Mouse (Mus musculus): ENCODE measurements around the gene AC129217.1.

AC129217.1 gene

DNA sequence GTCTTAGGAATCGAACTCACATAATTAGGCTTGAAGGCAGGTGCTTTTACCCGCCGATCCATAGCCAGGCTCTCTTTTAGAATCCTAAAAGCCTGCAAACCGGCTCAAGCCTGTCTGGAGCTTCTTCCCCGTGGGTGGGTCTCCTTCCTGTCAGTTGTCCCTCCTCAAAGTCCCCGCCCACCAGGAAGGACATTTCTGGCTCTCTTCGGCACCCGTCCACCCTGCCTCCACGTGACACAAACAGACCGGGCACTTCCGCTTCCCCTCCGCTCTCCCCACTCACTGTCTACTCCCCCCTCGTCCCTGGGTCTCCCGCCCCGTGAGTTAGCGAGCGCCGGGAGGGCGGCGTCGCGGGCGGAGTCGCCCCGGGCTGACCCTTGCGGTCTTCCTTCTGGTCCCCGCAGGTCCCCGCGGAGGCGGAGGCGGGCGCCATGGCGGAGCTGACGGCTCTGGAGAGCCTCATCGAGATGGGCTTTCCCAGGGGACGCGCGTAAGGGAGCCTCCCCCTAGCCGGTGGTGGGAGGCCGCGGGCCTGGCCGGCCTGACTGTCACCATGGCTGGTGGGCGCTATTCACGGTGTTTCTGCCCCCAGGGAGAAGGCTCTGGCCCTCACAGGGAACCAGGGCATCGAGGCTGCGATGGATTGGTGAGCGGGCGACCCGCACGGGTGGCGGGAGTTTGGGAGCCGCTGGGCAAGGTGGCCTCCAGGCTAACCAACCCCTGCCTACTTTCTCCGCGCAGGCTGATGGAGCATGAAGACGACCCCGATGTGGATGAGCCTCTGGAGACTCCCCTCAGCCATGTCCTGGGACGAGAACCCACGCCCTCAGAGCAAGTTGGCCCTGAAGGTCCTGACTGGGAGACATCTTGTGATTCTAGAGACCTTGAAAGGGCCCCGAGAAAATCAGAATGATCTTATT, 42.0 kb downstream of the AC129217.1 start, which contains the start of gene Ubxn1:
Gene Ubxn1 (plus strand): TSS at position 230 of the 920 bp plus-strand sequence.
- DNase-seq, result peak; percentile 99

DNA sequence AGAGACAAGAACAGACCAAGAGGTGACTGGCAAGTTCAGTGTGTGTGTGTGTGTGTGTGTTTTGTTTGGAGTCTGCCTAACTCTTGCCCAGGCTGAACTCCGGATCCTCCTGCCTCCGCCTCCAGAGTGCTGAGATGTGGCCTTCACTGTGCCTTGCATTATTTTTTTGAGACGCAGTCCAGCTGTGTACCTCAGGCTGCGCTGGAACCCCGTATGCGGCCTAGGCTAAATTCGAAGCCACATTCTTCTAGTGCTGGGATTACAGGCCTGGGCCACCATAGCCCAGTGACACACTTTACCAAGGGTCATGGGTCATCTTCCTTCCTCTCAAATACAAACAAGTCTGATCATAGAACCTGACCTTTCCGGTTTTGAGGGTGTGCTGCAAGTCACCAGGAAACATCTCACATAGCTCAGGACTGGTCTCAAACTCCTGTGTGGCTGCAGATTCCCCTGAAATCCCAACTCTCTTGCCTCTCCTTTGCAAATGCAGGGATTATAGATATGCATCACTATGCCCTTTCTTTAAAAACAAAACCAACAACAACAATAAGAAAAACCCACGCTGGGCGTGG, 42.8 kb downstream of the AC129217.1 start:
- no peak for DNase-seq

DNA sequence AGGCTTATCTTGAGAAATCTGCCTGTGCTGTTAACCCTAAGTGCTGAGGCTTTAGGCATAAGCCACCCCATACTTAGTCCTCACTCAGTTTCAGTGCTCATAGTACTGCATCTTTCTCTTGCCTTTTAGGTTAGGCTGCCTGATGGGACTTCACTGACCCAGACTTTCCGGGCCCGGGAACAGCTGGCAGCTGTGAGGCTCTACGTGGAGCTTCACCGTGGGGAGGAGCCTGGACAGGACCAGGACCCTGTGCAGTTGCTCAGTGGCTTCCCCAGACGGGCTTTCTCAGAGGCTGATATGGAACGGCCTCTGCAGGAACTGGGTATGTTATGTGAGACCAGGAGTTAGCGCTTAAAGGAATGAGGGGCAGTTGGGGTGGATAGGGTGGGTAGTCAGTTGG, 45.5 kb downstream of the AC129217.1 start:
- DNase-seq, result no peak

DNA sequence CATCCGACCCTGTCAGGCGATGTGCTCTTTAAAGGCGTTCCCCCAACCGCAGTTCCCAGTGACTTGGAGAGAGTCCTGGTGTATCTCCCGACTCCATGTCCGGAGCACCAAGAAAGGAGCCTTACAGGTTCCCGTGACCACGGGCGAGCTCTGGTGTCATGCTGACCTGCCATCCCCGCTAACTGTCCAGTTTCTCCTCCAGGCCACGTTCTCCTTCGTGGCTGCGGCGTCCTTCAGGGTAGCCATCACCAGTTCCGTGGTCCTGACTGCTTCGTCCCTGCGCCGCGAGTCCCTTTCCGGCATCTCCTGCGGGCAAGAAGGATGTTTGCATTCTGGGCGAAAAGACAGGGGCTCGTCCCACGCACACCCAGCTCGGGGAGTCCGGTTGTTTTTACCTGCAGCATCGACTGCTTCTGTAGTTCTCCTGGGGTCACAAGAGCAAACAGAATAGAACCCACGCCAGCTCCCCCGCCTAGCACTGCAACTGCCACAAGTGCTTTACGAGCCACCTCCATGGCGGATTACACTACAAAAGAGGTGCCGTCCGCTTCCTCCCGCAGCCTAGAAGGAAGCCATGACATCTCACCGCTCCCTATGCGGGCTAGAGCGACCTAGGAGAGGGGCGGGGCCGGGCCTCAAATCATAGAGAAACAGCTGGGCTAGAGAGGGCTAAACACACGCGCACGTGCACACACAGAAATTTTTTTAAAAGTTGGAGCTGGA, 50.9 kb downstream of the AC129217.1 start, which contains the start of gene Uqcc3:
Gene Uqcc3 (minus strand): TSS at position 613 of the 723 bp plus-strand sequence.
- DNase-seq, result peak; percentile 95

DNA sequence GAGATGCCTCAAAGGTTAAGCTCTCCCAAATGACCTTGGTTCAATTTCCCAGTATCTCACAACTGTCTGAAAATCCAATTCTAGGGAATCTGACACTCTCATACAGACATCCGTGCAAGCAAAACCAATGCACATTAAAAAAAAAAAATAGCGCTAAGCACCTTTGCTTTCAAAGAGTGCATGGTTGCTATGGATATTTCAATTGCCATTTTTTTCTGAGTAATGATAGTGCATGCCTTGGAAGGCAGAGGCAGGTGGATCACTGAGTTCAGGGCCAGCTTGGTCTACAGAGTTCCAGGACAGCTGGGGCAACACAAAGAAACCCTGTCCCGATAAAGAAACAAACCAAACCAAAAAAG, 51.4 kb downstream of the AC129217.1 start:
- DNase-seq, result no peak

DNA sequence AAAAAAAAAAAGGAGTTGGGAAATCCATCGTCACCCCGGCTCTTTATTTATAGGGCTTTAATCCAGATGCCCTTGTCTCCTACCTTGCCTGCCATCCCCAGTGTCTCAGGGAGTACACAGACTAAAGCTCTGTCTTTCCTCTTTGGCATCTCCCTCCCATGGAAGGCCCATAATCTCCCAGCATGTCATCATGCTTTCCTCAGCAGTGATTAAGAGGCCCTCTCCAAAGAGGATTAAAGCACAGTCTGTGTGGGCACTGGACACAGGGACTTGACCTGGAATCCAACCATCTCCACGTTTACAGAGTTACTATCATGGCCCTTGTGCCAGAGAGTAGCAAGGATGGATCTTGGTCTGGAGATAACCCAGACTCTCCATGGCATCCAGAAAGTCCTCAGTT, 54.0 kb downstream of the AC129217.1 start, which contains the start of the genes Lbhd1 and Gm49403:
Gene Lbhd1 (plus strand): TSS at position 117 of the 400 bp plus-strand sequence.
Gene Gm49403 (plus strand): TSS at position 315 of the 400 bp plus-strand sequence.
- DNase-seq, result no peak

DNA sequence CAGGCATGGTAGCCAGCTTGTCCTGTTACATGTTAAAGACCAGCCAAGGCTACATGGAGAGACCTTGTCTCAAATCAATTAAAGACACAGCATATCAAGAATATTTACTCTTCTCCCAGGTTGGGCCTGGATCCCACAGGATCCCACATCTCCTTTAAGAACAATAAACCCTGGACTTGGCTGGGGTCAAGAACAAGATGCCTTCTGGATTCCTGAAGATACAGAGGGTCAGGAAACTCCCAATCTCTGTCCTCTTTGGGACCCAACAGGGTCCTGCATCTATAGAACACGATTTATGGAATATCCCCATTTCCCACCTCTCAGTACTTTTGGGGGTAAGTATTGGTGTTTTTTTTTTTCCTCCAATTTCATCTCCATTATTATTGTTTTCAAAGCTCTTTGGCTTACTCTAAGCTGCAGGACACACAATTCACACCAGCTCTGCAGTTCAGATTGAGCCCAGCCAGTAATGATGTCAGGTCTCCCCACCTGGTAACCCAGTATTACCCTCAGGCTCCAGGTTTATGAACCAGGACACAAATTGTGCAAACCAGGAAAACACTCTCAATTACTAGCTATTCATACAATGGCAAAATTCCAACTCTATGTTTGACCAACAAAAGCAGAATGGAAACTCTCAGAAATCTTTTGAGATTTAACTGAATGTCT, 57.5 kb downstream of the AC129217.1 start:
- no peak for DNase-seq

DNA sequence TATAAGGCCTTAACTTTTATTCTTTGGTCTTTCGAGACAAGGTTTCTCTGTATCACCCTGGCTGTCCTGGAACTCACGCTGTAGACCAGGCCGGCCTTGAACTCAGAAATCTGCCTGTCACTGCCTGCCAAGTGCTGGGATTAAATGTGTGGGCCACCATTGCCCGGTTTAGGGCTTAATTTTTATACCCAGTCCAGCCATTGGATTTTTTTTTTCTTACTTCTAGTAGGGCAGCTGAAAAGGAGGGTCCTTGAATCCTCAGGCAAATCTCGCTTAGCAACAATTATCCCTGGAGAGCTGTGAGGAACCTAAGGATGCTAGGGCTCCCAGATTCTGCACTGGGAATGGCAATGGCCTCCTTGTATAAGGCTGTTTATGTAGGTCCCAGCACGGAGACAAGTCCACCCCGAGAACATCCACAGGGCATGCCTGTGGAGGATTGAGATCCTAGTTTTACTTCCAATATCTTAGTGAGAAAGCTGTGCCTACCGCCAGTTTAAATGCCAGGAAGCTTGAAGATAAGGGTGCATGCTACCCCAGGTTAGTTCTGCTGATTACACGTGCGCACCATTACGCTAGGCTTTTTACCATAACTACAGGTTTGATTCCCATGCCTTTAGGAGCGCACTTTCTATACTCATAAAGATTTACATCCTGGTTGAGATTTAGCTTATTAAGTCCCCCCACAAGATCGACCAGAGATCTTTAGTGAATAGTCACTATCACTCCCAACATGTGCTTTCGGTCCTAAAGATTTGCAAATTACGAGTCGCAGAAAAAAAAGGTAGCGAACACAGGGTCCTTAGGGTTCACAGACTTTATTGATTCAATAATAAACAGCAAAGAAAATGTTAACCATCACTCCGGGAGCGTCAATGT, 58.3 kb downstream of the AC129217.1 start:
- DNase-seq, result no peak

DNA sequence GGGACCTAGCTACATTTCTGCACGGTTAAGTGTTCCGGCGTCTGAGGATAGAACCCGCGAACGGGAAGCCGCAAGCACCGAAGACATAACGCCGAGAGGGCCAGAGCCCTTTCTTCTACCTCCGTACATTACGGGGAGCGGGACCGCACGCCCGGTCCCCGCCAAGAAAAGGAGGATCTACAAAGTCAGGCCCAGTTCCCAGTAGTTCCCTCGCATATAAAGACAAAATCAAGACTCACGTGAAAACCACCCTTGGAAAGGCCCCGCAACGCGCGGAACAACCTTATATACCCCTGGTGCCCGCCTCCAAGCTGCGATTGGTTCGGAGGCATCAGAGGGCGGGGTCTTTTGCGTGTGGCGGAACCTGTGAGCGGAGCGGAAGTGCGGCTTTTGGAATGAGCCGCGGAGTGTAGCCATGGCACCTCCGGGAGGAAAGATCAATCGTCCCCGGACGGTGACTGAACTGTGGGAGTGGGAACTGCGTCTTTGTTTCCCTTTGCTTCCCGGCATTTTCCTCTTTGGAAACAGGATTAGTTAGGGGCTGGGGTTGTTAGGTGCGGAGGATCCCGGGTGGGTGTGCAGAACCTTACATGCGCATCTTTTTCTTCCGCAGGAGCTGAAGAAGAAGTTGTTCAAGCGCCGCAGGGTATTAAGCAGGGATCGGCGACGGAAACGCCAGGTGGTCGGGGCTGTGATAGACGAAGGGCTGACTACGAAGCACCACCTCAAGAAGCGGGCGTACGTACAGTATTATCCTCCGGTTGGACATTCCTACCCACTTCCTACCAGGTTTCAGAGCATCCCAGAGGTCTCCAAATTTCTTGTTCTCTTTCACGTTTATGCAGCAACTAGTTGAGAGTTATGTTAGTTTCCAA, 59.2 kb downstream of the AC129217.1 start, which contains the start of the genes 1810009A15Rik and Gm49416:
Gene 1810009A15Rik (plus strand): TSS at position 343 of the 875 bp plus-strand sequence.
Gene Gm49416 (plus strand): TSS at position 416 of the 875 bp plus-strand sequence.
- DNase-seq, result peak; percentile 98

Measured in lung, postnatal 10 days (tissue).